Mouse (Mus musculus) E14TG2a.4 (cell line): ENCODE results near the gene Atf3.

Experiments
- H3K27me3 ChIP-seq: 2 replicates; pipeline ENCODE4 v1.6.1; 2014; ENCODE audit warnings: low read length, control low read depth; ENCODE audit not compliant: insufficient read depth
- H3K36me3 ChIP-seq: 2 replicates; pipeline ENCODE4 v1.6.1; 2014; ENCODE audit warnings: low read length, control low read depth; ENCODE audit not compliant: insufficient read depth
- H3K4me1 ChIP-seq: replicated peaks from 2 replicates; pipeline ENCODE4 v1.6.1; 2014; ENCODE audit warnings: low read depth, low read length, control low read depth
- H3K4me3 ChIP-seq: replicated peaks from 2 replicates; pipeline ENCODE4 v1.5.1; 2014; ENCODE audit warnings: mild to moderate bottlenecking, low read length
- H3K9me3 ChIP-seq: 2 replicates; pipeline ENCODE4 v1.6.1; 2014; ENCODE audit warnings: low read length, control low read depth
- CTCF ChIP-seq: conservative IDR thresholded peaks from 2 replicates; pipeline ENCODE4 v1.5.1; 2014; ENCODE audit warnings: low read length
- NANOG ChIP-seq: IDR thresholded peaks from 2 replicates; pipeline ENCODE4 v1.6.1; 2014; ENCODE audit warnings: borderline replicate concordance, low read length, mixed read lengths
- POU5F1 ChIP-seq: IDR thresholded peaks from 2 replicates; pipeline ENCODE4 v1.6.1; 2014; ENCODE audit warnings: low read length, borderline replicate concordance

Gene Atf3

DNA sequence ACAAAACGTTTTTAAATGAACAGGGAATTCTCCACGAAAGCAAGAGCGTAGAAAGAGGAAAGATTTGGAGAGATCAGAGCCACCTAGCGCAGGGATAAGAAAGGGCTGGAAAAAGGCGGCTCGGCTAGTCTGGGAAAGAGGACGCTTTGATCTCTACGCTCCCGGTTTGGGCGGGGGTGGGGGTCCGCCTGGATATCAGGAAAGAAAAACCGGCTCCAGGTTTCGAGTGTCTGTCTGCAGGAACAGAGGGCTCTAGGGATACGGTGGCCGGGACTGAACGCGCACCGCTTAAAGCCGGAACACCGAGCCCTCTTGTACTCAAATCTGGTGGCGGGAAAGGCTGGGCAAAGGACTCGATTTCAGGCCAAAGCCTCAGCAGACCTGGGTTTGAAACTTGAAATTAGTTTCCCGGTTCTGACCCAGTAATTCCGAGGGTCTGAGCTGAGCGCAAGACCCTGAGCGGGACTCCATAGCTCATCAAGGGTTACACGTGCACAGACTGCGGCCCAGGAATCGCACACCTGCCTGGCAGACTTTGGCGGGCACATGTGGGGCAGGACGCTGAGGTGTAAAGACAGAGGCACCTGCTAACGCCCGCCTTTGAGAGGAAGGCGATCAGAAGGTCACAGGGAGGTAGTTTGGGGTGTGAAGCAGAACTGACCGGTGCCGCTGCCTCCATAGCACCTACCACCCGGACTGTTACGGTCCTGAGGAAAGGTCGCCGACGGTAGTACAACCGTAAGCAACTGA is 33.6 kb downstream of the Atf3 start:
- peaks cover 55% of the 10 kb centered on the region for H3K4me1 ChIP-seq

DNA sequence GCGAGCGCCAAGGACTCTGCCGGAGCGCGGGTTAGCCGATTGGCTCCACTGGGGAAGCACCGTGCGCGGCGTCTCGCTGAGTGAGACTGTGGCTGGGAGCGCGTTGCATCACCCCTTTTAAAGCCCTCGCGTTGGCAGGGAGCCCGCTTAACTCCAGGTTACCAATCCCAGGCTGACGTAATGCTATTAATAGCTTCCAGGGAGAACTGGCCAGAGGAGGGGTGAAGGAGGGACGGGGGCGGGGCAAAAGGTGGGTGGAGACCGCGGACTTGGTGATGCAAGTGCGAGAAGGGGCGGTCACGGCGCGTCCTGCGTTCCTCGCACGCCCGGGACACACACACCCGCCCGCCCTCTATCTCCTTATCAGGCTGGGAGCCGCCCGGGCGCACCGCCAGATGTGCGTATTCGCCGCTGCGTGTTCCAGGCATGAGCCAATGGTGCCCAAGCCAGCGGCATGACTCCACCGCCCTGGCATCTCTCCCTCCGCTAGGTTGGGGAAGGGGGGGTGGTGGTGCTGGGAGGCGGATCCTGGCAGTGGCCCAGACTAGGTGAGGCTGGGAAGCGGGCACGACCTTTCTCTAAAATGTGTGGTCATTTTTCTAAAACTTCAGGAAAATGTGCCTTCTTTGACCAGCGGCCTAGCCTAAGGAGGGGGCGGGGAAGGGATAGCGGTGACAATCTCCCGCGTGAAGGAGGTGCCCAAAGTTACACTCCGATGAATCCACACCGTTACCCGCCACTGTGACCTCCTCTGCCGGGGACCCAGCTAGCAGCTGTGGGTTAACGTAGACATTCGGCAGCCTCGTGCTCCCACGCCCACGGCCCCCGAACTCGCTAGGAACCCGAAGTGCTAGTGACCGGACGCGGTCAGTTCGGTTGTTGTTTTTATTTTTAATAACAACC is 34.4 kb downstream of the Atf3 start:
- TF ChIP-seq NANOG = no peak
- no peak for TF ChIP-seq POU5F1
- TF ChIP-seq CTCF = no peak

More for the DNA sequence above, 33.6 kb downstream of the Atf3 start:
- Histone ChIP-seq H3K4me3 (peak overlapping the region; percentile 84), H3K9me3 (no peaks in the 10 kb centered on the region), H3K27me3 (peaks cover 97% of the 10 kb centered on the region), H3K36me3 (no peaks in the 10 kb centered on the region)
- TF ChIP-seq CTCF = no peak
- no peak for TF ChIP-seq POU5F1
- no peak for TF ChIP-seq NANOG

DNA sequence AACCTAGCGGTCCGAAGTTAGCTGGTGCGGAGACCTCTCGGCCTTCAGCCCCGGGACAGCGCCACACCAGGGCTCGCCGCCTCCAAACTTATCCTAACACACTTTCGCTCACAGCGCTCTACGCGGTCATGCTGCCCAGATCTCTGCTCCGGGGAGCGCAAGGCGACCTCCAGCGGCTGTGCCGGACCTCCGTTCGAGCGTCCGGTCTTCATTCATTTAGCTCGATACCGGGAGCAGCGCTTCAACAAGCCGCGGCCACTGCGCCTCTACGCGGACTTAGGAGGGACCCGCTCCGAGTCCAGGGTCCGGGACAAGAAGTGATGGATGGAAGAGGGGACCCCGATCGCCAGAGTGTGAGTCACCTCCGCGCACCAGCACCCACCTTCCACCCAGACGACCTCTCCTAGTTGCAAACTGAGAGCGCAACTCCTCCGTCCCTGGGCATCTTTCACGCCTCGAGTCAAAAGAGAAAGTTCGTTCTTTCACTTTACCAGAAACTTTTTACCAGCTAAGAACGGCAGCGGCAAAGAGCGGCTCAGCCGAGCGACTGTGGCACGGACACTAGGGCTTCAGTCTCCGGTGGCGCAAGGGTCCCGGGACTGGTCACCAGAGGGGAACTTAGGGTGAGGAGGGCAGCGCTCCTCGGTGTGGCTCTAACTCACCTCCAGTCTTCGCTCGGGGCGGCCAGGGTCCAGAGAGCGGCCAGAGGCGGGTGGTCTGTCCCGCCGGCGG is 35.2 kb downstream of the Atf3 start:
- Histone ChIP-seq H3K27me3 (peaks cover 100% of the 10 kb centered on the region), H3K4me1 (peaks cover 46% of the 10 kb centered on the region), H3K4me3 (peak overlapping the region; percentile 84), H3K9me3 (no peaks in the 10 kb centered on the region), H3K36me3 (no peaks in the 10 kb centered on the region)
- TF ChIP-seq CTCF (no peak), NANOG (no peak), POU5F1 (no peak)

More for the DNA sequence above, 34.4 kb downstream of the Atf3 start:
- Histone ChIP-seq H3K27me3 (peaks cover 97% of the 10 kb centered on the region), H3K9me3 (no peaks in the 10 kb centered on the region), H3K4me1 (peaks cover 47% of the 10 kb centered on the region), H3K4me3 (peak overlapping the region; percentile 84), H3K36me3 (no peaks in the 10 kb centered on the region)

DNA sequence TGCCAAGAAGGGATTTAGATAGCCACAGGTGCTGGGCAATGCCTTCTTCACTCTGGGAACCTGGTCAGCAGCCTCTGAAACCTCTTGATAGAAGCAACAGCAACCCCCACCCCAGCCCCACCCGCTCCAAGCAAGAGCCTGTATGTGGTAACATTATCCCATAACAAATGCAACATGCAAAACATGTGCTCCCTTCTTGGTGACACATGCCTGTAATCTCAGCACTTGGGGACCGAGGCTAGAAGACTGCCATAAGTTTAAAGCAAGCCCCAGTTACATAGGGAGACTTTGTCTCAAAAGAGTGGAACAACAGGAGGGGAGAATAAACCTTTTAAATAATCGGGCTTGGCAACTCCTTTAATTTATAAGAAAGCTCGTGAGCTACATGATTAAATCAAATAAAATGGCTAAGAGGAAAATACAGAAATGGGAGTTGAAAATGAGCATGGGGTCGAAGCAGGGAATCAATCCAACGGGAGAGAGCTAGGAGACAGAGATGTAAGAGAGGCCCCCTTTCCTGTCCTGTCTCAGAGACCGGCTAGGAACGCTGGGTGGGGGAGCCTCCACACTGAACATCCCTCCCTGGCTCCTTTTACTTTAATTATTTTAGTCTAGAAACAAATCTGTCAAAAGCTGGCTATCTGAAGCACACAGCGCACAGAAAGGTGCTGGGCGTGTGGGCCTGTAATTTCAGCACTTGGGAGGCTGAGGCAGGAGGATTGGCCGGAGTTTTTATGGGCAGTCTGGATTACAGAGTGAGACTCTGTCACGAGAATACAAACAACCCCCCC is 36.2 kb downstream of the Atf3 start:
- H3K4me1 ChIP-seq = peaks cover 39% of the 10 kb centered on the region
- no peaks in the 10 kb centered on the region for H3K9me3 ChIP-seq
- no peak for TF ChIP-seq POU5F1
- no peak for TF ChIP-seq CTCF
- no peak for TF ChIP-seq NANOG

DNA sequence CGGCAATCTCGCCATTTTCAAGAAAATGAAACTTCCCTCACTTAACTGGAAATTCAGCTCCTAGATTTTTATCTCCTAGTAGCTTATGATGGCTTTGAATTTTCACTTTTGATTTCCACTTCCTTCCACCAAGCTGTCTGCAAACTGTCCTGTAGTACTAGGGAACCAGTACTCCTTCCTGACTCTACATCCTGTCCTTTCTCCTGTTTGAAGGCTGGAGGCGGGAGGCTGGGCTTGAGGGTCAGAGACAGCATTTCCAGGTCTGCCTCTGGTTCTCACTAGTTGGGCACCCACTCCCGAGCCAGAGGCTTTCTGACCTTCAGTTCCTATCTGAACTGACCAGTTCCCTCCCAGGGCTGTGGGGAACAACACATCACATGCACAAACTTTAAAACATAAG is 37.4 kb downstream of the Atf3 start:
- Histone ChIP-seq H3K4me3 (no peak overlapping the region), H3K9me3 (no peaks in the 10 kb centered on the region), H3K36me3 (no peaks in the 10 kb centered on the region), H3K4me1 (peaks cover 27% of the 10 kb centered on the region), H3K27me3 (peaks cover 90% of the 10 kb centered on the region)
- no peak for TF ChIP-seq NANOG
- no peak for TF ChIP-seq POU5F1
- TF ChIP-seq CTCF = no peak

More for the DNA sequence above, 36.2 kb downstream of the Atf3 start:
- H3K36me3 ChIP-seq = no peaks in the 10 kb centered on the region
- no peak overlapping the region for H3K4me3 ChIP-seq
- H3K27me3 ChIP-seq = peaks cover 99% of the 10 kb centered on the region

DNA sequence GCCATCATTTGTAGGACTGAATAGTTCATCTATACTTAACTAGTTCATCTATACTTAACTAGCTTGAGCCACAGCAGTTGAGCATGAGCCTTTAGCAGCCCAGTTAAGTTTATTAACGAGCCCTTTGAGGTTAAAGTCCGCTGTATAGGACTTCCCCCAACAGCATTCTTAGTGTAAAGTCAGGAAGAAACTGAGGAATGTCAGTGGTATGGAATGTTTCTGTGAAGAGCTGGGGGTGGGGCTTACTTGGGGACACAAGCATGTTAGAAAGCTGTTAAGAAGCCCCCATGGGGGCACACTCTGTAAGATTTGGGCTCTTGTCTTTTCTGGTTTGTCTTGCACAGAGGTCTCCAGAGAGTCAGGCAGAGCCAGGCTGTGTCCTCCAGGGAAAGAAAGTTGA is 38.0 kb downstream of the Atf3 start:
- no peak overlapping the region for H3K4me3 ChIP-seq
- H3K9me3 ChIP-seq = no peaks in the 10 kb centered on the region
- H3K27me3 ChIP-seq = peaks cover 85% of the 10 kb centered on the region
- peaks cover 21% of the 10 kb centered on the region for H3K4me1 ChIP-seq
- H3K36me3 ChIP-seq = no peaks in the 10 kb centered on the region
- TF ChIP-seq POU5F1 (no peak), NANOG (no peak), CTCF (no peak)

DNA sequence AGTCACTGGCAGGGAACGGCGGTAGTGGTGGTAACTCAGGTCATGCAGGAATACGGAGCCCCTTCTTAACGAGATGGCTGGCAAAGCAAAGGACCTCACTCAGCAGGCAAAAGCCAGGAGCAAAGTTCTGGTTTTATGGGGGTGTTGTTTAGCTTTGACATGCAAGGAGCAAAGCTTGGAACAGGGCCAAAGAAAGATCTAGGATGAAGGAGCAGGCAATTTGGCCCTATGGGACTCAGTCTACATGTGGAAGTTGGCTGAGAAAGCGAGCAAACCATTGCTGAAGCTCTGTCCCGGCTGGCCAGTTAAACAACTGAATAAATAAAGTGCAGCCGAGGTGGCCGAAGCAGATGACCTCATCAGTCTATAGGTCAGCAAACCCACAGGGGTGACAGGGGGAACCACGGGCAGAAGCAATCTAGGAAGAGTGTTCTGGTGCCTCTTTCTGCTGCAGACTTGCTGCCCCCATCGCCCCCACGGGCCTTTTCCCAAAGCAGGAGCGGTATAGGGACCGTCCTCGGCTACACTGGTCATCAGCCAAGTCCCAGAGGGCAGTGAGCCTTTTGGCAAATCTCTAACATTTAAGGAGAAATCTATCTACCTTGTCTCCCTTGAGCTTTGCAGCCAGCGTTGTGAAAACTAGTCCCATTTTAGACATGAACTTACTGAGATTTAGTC is 39.2 kb downstream of the Atf3 start:
- Histone ChIP-seq H3K4me3 (no peak overlapping the region), H3K27me3 (peaks cover 80% of the 10 kb centered on the region), H3K36me3 (no peaks in the 10 kb centered on the region), H3K9me3 (no peaks in the 10 kb centered on the region), H3K4me1 (peaks cover 9% of the 10 kb centered on the region)
- TF ChIP-seq NANOG = no peak
- no peak for TF ChIP-seq POU5F1
- no peak for TF ChIP-seq CTCF

DNA sequence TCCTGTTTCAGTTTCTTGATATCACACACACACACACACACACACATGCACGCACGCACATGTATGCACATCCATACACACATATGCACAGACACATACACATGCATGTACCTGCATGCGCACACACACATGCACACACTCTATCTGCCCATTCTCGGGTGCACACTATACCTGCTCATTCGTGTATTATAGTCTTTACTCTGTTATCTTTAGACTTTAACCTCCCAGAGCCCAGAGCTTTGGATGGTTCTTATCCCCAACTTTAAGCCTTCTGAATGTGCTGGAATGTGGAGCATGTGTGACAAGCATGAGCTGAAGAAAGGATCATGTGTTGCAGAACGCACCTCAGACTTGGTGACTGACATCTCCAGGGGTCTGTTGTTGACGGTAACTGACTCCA is 41.0 kb downstream of the Atf3 start:
- TF ChIP-seq POU5F1 (no peak), CTCF (no peak)
- Histone ChIP-seq H3K9me3 (no peaks in the 10 kb centered on the region), H3K4me3 (no peak overlapping the region), H3K27me3 (peaks cover 69% of the 10 kb centered on the region), H3K36me3 (no peaks in the 10 kb centered on the region), H3K4me1 (no peaks in the 10 kb centered on the region; the same call in 1 of the 2 replicates)
